Comparison of ENCODE assay signal across 10 mouse cellular contexts in genomic region chr5:111555312-111555957, GRCm38 (mm10).
DNase-seq lines count a peak whose midpoint lies in the region; ATAC-seq lines count a peak whose summit lies in the region.
"Had no signal": no experiment of that assay in that cellular context is flagged by ENCODE, and none has a peak within 500 bp of the region (broad histone marks: within the 10 kb centered on the region; RNA-seq: fewer than 3 reads in every experiment).

No protein-coding gene starts in this region.

- H3K4me3 ChIP-seq in liver, embryonic 11.5 days (ENCODE audit: low read depth, low read length), result no peak overlapping the region
- no peak overlapping the region for H3K4me3 ChIP-seq in liver, embryonic 12.5 days
- no peak overlapping the region for H3K4me3 ChIP-seq in intestine, embryonic 15.5 days (replicated peaks)
- H3K4me3 ChIP-seq in stomach, embryonic 14.5 days (ENCODE audit: low read depth, low read length), result no peak overlapping the region

- no peaks in the 10 kb centered on the region; the same call in 1 of the 2 replicates for H3K27me3 ChIP-seq in liver, embryonic 11.5 days (replicated peaks; ENCODE audit: control insufficient read depth, insufficient read depth, low read length)
- peaks cover 6% of the 10 kb centered on the region; the same call in 1 of the 2 replicates for H3K27me3 ChIP-seq in liver, embryonic 12.5 days (replicated peaks)
- H3K27me3 ChIP-seq in intestine, embryonic 15.5 days (replicated peaks), result no peaks in the 10 kb centered on the region
- no peaks in the 10 kb centered on the region for H3K27me3 ChIP-seq in stomach, embryonic 14.5 days (ENCODE audit: control insufficient read depth, insufficient read depth, low read length)

- intact Hi-C loops in left cerebral cortex, postnatal 14 days (cut with DNase I), result no loop called here

- DNase-seq in embryo, embryonic 10 days (ENCODE audit: low spot score), result peak; percentile 67
- DNase-seq in embryo, embryonic 11 days, result no peak
- DNase-seq in liver, embryonic 11.5 days (ENCODE audit: low spot score), result no peak
- no peak for DNase-seq in thymus, postnatal 10 days (ENCODE audit: low spot score in 2 of 2)
- DNase-seq in left cerebral cortex, postnatal 14 days (ENCODE audit: low spot score in 2 of 2), result no peak
- DNase-seq: adrenal gland, postnatal 10 days had no signal

- H3K27ac ChIP-seq in liver, embryonic 11.5 days (ENCODE audit: low read depth, low read length), result peak overlapping the region; percentile 38; the same call in 1 of the 2 replicates
- H3K27ac ChIP-seq in liver, embryonic 12.5 days, result no peak overlapping the region
- peak overlapping the region; percentile 48 for H3K27ac ChIP-seq in intestine, embryonic 15.5 days
- peak overlapping the region; percentile 83 for H3K27ac ChIP-seq in stomach, embryonic 14.5 days (ENCODE audit: low read length)
- H3K27ac ChIP-seq: kidney, postnatal 0 days had no signal

- no peak for ATAC-seq in liver, embryonic 11.5 days (replicated peaks; ENCODE audit: low FRiP score)
- no peak for ATAC-seq in liver, embryonic 12.5 days
- ATAC-seq in intestine, embryonic 15.5 days, result no peak
- peak; percentile 6; the same call in 1 of the 2 replicates for ATAC-seq in stomach, embryonic 14.5 days (ENCODE audit: insufficient number of reproducible peaks, insufficient read depth, low FRiP score, low read depth)

- H3K9ac ChIP-seq in liver, embryonic 11.5 days (ENCODE audit: low read depth, low read length), result no peak overlapping the region
- no peak overlapping the region for H3K9ac ChIP-seq in liver, embryonic 12.5 days
- H3K9ac ChIP-seq in intestine, embryonic 15.5 days, result no peak overlapping the region
- no peak overlapping the region for H3K9ac ChIP-seq in stomach, embryonic 14.5 days (replicated peaks; ENCODE audit: low read depth, low read length)

- no peaks in the 10 kb centered on the region; the same call in 1 of the 2 replicates for H3K4me1 ChIP-seq in liver, embryonic 11.5 days (replicated peaks; ENCODE audit: control insufficient read depth, insufficient read depth, low read length)
- H3K4me1 ChIP-seq in liver, embryonic 12.5 days, result peaks cover 7% of the 10 kb centered on the region; the same call in 1 of the 2 replicates
- H3K4me1 ChIP-seq in intestine, embryonic 15.5 days (replicated peaks), result peaks cover 22% of the 10 kb centered on the region
- H3K4me1 ChIP-seq in stomach, embryonic 14.5 days (ENCODE audit: control insufficient read depth, insufficient read depth, low read length), result peaks cover 22% of the 10 kb centered on the region

- no peak overlapping the region for H3K4me2 ChIP-seq in liver, embryonic 11.5 days
- H3K4me2 ChIP-seq in liver, embryonic 12.5 days, result no peak overlapping the region
- no peak overlapping the region for H3K4me2 ChIP-seq in intestine, embryonic 15.5 days (replicated peaks)
- H3K4me2 ChIP-seq in stomach, embryonic 14.5 days (replicated peaks; ENCODE audit: low read depth, low read length), result no peak overlapping the region

- H3K9me3 ChIP-seq in liver, embryonic 11.5 days (ENCODE audit: control insufficient read depth, low read length), result no peaks in the 10 kb centered on the region
- H3K9me3 ChIP-seq in liver, embryonic 12.5 days (replicated peaks), result no peaks in the 10 kb centered on the region
- no peaks in the 10 kb centered on the region for H3K9me3 ChIP-seq in intestine, embryonic 15.5 days
- no peaks in the 10 kb centered on the region for H3K9me3 ChIP-seq in stomach, embryonic 14.5 days (ENCODE audit: control insufficient read depth, low read depth, low read length)

- H3K36me3 ChIP-seq in liver, embryonic 11.5 days (ENCODE audit: control insufficient read depth, insufficient read depth, low read length), result no peaks in the 10 kb centered on the region
- no peaks in the 10 kb centered on the region for H3K36me3 ChIP-seq in liver, embryonic 12.5 days
- no peaks in the 10 kb centered on the region for H3K36me3 ChIP-seq in intestine, embryonic 15.5 days
- no peaks in the 10 kb centered on the region for H3K36me3 ChIP-seq in stomach, embryonic 14.5 days (ENCODE audit: control insufficient read depth, insufficient read depth, low read length)

- 35% methylated on average over 5 of the region's 5 CpGs for WGBS in liver, embryonic 11.5 days
- 29% methylated on average over 5 of the region's 5 CpGs for WGBS in liver, embryonic 12.5 days (ENCODE audit: insufficient replicate concordance)
- 4% methylated on average over 4 of the region's 5 CpGs for WGBS in intestine, embryonic 15.5 days
- WGBS in stomach, embryonic 14.5 days, result 6% methylated on average over 4 of the region's 5 CpGs
